Mouse (Mus musculus): ENCODE results near the gene Pax6.

Pax6 gene

DNA sequence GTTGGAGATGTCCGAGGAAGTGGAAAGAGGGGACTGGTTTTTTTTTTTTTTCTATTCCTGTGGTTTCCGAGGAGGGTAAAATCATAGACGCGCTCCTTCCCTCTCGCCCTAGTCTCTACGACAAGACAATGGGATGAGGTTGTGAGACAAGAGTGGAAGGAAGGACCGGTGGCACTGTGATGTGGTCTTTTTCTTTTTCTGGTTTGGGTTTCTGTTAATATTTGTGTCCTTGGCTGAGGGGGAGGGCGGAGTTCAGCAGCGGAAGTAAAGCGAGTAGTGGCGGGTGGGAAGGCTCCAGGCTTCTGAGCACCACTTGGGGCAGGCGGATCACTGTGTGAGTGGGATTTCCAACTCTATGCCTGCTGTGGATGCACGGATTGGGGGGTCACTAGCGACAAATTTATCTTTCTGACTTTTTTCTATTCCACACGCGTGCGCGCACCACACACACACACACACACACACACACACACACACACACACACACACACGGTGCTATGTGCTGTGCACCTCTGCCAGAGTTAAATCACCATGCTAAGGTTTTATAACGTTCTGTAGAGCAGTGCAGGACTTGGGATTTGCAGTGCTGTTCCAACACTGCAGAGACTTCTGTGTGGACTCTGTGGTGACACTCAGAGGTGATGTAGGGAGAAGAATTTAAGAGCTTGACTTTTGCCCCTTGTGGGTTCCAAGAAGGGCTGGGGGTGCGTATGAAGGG is 14.1 kb downstream of the Pax6 start:
- peak; percentile 27 for DNase-seq (ENCODE audit: low read depth, low spot score)

DNA sequence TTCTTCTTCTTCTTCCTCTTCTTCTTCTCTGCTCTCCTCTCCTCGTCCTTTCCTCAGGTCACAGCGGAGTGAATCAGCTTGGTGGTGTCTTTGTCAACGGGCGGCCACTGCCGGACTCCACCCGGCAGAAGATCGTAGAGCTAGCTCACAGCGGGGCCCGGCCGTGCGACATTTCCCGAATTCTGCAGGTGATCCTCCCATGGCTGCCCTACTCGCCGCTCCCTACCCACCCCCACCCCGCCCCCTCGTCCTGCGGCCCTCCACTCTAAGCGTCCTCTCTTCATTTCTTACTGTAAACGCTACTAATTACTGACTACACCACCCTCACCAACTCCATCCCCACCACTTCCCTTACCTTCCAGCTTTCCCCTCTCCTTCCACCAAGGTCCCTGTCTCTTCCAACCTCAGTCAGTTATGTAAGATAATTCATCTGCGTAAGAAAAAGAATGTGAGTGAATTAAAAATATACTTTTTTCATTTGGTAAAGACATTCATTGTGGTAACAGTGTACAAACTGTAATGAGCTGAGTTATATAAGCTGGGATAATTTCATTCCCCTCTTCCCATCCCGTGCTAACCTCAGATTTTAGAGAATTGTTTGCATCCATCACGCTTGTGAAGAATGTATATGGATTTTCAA is 15.2 kb downstream of the Pax6 start:
- no peak for DNase-seq (ENCODE audit: low read depth, low spot score)

DNA sequence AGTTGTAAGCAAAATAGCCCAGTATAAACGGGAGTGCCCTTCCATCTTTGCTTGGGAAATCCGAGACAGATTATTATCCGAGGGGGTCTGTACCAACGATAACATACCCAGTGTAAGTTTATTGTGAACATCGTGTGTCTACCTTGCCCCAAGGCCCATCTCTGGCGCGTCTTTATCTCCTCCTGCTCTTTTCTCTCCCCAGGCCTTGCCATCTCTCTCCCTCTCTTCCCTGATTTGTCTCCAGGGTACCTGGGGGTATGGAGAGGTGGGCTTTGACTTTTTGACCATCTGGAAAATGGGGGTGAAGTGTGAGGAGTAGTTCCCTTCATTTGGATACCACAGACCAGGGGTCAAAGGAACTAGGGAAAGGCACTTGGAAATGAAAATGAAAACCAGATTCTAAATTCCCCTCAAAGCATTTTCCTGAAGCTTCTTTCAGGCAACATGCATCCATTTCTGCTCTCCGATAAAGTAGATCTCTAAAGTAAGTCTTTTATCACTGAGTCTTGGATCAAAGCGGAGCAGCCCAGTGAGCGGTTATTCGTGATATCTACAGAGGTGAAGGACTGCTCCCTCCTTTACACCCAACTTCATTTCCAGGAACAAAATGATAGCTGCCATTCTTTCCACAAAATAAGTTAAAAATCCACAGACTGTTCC is 16.4 kb downstream of the Pax6 start:
- no peak for DNase-seq (ENCODE audit: low read depth, low spot score)

DNA sequence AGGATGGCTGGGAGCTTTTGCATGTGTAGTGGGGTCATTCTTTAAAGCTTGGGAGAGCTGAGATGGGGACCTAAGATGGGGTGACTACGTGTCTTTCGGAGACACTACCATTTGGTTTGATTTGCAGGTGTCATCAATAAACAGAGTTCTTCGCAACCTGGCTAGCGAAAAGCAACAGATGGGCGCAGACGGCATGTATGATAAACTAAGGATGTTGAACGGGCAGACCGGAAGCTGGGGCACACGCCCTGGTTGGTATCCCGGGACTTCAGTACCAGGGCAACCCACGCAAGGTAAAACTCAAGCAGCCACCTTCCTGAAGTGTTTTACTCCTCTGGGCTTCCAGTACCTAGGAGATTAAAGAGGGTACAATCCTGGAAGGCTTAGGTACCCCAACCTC is 17.0 kb downstream of the Pax6 start:
- no peak for DNase-seq (ENCODE audit: low read depth, low spot score)

DNA sequence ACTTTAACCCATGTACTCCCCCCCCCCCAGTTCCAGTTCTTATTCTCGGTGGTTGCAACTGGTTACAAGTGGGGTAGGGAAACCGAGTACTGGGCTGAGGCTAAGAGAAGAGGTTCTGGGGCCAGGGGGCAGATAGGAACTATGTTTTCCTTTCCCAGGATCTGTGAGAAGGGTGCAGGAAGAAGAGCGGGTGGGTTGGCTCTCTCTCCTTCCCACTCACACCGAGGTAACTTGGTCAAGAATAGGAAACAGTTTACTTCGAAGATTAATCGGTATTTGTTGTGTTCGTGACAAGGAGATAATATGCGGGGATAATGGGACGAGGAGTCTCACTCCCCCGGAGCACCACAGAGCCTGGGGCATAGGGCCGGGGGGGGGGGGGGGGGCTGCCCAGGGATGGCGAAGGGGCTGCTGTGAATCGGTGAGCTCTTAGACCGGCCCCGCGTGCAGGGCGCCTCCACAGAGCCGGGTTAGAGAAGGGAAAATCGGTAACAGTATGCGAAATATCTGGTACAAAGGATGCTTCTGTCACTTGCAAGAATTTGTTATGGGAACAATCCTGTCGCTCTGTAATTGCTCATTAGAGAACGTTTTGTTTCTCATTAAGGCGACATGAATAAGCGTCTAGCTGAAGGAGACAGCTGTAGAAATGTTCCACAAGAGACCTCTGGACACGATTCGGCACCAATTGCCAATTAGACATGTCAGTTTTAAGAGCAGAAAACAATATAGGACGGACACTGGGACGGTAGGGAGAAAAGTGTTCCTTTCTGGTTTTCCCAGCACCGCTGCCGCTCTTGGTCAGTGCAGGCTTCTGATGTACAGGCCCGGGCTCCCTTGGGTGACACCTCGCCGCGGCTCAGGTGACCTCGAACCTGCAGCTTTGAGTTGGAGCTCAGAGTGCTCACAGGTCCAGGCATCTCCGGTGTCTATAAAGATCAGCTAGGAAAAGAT is 17.9 kb downstream of the Pax6 start:
- no peak for DNase-seq (ENCODE audit: low read depth, low spot score)

DNA sequence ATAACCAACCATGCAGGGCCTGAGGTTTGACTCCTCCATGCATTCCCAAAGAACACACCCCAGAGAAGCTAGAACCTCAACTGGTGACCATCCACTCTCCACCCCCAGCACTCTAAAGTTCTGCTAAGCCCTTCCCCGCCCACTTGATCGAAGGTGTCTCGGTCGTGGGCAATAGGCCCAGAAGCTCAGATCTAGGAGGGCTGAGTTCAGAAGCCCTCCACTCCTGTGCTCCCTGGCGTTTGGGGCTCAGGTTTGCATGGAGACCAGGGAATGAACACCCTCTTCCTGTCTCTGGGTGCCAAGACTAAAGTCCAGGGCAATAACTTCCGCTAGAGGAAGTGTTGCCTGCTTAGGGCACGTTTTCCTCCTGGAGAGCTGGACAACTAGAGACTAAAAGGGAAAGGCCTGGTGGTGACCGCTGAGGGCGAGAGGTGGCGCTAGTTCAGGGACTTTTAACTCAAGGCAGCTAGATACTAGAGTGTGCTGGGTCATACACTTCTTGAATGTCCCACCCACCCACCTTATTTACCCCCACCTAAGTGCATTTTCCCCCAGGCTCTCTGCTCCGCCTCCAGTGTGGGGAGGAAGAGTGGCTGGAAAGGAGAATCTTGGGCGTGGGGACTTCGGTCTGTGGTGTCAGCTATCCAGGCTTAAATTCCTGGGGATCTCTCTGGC is 18.8 kb downstream of the Pax6 start:
- no peak for DNase-seq (ENCODE audit: low read depth, low spot score)

DNA sequence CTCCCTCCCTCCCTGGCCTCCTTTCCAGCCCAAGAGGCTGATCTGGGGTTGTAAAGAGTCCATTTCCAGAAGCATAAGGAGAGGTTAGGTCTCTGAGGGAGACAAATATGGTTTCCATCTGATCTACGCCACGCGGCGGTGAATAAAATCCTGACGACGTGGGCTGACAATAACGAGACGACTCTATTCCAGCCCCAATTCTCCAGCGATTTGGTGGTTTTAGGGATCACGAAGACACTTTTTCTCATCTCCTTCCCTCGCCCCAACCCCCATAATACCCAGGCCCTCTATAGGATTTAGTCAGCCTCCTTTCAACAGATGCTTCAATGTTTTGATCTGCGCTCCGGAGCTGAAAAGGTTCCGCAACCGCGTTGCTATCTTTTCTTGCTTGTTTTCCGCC is 19.3 kb downstream of the Pax6 start:
- DNase-seq (ENCODE audit: low read depth, low spot score) = no peak

DNA sequence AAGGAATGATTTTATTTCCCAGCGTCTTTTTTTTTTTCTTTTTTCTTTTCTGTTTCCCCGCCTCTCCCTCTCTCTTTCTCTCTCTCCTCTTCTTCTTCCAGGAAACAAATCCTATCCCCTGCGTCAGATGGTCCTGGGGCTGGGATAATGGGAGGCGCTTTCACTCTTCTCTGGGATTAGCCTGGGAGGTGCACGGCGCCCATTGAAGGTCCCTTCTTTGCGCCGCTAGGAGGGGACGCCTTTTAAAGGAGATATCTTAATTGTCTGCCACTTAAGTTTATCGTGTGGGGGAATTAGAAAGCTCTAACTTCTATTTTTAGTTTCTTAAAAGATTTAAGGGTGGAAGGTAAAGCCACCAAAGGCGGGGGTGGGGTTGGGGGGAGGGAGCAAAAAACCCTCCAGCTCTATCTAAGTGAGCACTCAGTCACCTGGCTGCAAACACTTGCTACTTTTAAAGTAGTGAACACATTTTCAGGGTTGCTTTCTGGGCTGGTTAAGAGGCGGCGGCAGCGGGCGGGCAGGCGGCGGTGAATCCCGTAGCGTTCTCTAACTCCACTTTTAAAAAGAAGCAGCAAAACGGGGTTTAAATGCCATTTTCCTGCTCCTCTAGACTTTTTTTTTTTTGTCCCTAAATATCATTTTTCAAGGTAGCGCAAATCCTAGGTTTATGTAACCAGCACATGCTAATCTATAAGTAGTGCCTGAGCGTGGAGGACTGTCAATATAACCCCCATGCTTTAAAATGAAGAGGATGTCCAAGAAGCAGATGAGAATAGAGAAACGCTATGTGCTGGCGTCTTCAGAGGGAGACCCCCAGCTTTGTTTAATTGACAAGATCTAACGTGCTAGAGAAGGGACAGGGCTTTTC is 20.0 kb downstream of the Pax6 start:
- DNase-seq (ENCODE audit: low read depth, low spot score) = no peak

DNA sequence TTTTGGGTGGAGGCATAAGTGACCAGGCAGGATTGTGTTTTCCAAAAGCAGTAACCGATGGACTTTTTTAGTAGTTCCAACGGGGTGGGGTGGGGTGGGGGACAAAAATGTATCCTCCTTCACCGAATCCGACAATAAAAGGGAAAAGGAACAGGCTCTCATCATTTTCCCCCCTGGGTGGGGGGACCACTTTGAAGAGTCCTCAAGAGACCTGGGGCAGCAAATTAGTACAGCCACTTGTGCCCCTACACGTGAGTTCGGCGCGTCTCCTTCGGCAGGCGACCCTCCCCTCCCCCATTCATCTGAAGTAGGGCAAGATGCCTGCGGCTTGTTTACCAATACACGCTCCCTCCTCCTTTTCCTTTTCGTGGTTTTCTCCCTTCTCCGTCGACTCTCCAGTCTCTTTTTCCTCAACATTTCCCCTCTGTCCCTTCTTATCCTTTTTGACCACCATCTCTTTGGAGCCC is 20.6 kb downstream of the Pax6 start:
- no peak for DNase-seq (ENCODE audit: low read depth, low spot score)

DNA sequence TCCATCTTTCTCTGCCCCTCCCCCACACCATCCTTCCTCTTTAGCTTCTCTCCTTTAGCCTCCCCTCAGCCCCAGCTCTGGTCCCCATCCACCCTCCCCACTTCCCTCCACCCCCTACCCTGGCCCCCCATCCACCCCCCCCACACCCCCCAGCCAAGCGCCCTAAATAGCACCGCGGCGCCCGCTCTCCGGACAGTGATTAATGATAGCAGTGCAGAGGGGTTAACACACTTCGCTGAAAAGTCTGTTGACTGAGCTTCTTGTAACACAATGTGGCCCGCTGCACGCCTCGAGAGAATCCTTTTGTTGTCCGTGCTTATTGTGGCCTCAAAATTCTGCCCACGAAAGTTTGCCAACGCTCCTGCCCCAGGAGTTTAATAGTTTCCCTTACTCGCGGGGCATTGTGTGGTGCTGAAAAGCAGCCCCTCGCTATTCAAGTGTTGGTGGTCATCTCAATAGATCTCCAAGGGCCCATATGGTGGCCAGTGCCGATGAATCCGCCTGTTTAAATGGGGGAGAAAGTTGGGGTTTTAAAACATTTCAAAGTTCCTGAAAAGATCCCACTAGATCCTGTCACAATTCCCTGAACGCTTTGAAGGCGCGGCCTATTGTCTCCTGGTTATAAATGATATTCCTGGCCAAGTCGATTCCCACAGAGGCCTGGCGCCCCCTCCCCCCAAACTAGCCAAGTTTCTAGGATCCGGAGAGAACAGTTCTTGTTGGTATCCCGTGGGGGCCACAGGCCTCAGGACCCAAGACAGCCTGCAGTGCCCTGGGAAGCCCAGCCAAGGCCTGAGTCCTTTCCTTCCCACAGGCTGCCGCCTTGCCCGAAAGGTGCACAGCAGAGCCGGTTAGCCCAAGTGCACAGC is 21.3 kb downstream of the Pax6 start:
- DNase-seq (ENCODE audit: low read depth, low spot score) = no peak

DNA sequence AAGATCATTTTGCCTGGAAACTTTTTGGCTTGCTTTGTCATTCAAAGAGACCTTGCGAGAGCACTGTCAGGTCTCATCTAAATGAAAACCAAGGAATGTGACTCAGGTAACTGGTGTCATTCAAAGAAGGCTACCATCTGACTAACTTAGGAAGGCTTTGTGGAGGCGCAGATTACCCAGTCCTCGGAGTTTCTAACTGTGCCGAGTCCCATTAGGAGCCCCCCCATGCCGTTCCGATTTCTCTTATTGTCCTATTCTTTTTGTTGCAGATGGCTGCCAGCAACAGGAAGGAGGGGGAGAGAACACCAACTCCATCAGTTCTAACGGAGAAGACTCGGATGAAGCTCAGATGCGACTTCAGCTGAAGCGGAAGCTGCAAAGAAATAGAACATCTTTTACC is 22.6 kb downstream of the Pax6 start:
- DNase-seq (ENCODE audit: low read depth, low spot score) = no peak

DNA sequence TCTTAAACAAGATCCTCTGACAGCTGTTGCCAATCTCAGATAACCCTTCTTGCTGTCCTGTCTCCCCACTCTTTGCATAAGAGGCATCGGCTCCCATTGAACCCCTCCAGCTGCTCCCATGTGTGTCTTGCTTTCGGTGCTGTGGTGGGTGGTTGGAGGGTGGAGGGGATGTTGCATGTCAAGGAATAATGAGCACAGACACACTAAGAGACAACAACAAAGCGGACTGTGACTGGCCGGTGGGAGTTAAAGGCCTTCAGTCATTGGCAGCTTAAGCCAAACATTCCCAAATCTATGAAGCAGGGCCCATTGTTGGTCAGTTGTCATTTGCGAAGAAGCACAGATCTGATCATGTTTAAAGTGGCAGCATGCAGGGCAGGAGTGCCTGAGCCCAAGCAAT is 29.0 kb downstream of the Pax6 start:
- DNase-seq (ENCODE audit: low read depth, low spot score) = no peak

DNA sequence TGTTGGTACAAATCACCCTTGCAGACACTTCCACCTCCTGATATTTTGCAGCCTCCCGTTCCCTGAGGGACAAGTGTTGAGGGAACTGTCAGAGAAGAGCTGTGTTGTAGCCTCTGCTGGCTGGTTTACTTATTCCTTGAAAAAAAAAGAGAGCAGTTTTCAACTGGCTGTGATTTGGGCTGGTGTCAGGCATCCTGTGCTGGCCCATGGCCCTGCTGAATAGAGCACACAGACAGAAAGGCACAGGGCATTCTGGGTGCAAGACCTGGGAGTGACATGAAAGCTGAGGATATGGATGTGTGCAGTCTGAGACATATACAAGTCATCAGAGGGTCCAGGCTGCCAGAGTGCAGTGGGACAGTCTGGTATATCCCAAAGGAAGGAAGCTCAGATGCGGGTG is 29.9 kb downstream of the Pax6 start:
- no peak for DNase-seq (ENCODE audit: low read depth, low spot score)

DNA sequence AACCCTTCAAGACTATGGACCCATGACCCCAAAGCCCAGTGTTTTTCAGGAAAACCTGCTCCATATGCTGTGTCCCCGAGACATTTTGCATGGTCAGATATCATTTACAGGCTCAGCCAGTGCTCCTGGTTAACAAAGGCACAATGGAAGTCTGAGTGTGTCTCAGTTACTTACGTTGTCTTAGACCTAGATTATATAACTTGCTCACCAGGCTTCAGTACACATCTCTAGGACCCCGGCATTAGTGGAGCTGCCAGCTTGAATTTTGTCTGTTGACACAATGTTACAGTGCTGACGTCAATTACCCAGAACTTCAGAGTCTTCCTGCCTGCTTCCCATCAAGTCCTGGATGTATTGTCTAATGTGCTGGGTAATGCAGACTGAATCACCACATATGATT is 33.1 kb downstream of the Pax6 start:
- DNase-seq (ENCODE audit: low read depth, low spot score) = no peak

DNA sequence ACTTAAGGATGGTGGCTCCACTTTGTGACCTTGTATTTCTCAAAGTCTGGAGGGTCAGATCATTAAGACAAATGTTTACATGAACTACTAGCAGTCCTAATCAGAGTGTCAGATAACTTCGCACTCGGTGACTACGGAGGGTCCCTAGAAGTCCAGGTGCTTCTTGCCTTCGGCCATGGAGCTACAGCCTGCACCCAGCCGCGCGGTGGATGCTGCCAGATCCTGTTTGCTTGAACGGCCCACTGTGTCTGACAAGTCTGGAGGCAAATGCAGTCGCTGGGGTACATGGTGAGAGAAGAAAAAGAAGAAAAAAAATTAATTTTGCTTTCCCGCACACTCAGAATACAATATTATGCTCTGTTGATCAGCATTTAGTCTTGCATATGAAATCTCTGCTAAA is 33.9 kb downstream of the Pax6 start:
- no peak for DNase-seq (ENCODE audit: low read depth, low spot score)

DNA sequence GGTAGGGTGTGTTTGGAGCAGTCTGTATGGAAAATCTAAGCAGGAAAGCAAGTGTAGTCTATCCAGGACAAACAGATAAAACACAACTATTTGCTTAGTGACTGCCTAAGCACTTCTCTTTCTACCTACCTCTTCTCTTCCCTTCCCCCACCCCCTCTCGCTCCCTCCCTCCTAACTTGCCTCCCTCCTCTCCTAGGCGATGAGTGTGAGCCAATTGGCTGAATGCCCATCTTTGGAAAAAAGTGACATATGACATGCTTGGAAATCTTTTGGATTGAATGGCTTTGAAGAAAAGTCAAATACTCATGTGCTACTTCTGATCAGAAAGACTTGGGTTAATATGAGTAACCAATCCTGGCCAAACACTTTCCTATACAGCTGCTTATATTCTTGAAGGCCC is 36.6 kb downstream of the Pax6 start:
- DNase-seq (ENCODE audit: low read depth, low spot score) = no peak

DNA sequence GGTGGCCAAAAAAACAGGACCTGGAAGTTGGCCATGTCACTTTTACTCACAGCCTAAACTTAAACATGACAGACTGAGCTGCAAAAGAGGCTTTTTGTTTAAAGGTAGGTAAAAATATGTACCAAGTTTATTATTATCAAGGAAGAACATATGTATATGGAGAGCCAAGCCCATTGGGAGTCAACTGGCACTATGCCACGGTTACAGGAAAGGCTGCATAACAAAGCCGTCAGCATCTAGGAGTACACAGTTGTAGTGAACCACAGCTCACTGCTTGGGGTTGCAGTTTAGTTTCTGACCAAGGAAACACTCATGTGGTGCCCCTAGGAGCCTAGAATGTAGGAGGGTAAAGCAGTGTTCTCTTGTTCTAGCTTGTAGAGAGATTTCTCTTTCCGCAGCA is 40.4 kb downstream of the Pax6 start:
- no peak for DNase-seq (ENCODE audit: low read depth, low spot score)

DNA sequence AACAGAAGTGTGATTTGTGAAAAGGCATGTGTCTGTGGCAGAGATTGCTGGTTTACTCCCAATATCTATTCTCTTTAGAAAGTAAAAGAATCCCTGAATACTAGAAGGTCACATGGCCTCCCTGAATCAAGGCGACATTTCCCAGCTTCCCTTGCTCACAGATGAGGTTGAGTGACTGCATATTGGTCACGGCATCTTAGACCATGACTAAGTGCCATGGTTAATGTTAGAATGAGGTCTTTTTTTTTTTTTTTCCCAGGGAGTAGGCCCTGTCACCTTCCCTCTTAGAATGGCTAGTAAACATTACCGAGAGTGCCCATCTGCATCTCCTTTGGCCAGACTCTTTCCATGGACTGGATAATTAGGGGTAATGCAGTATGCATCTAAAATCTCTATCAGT is 41.8 kb downstream of the Pax6 start:
- no peak for DNase-seq (ENCODE audit: low read depth, low spot score)

DNA sequence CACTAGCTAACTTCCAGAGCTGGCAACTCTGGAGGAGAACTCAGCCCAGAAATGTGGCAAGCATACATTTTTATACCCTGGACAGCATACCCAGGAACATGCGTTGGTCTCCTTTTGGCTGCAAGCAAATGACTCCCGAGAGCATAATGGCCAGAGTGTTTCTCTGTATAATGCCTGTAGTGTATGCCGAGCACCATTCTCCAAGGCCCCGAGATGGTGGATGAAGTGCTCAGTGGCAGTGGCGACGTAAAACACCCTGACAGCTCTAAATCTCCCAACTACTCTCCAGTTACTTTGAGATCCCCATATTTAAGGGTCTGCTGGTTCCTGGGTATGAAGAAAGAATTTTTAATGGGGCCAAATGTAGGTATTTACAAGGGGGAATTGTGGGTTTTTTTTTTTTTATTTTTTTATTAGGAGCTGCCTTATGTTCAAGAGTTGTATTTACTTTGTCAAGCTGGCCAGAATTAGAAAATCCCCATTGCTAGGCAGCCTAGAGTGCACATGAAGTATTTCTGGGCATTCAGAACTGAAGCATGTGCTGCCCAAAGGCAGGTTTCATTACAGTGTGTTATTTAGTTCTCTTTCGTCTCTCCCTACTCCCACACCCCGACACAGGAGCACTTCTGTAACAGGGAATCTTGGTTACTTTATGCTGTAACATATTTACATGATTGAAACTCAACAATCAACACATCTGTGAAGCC is 46.9 kb downstream of the Pax6 start:
- DNase-seq (ENCODE audit: low read depth, low spot score) = no peak
